Mouse (Mus musculus) mouse embryonic stem cell (cell line): ENCODE measurements around the gene Gm17949.

Experiments
- in situ Hi-C, 2 experiments: fragments of 300-500 bp; cut with MboI; formaldehyde crosslinking; loops; 1 replicate in 1 of 2; 3 replicates in 1 of 2; pipeline ENCODE4 v1.14.3; 2019 to 2020; ENCODE audit warnings: low sequenced_read_pairs in 2 of 2, low pct_unique_long_range_greater_than_20kb in 1 of 2, mixed read lengths in 1 of 2; ENCODE audit not compliant: unreplicated experiment in 1 of 2

Gm17949 gene

DNA sequence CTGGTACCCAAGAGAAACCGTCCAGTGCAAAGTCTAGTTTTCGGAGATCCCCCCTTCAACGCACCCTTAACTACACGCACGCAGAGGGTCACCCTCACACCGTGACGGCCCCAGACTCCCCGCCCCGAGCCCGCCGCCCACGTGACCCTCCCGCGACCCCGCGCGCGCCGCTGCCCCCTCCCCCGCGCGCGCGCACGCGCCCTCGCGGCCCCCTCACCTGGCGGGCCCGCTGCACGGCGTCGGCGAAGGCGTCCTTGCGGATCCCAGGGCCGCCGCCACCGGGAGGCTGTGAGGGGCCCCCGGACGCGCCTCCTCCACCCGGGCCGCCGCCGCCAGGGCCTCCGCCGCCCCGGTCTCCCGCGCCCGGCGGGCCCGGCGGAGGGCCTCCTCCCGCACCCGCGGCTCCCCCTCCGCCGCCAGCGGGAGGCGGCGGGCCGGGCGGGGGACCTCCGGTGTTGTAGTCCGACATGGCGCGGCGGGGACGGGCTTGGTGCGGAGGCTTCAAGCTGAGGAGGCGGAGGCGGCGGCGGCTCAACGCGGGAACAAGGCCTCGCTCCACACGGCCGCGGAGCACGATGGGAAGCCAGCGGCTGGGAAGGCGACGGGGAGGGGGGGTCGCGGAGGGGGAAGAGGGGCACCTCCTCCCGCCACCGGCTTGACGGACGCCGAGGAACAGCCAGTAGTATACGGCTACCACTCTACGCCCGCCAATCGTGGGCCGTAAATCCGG is 19.8 kb downstream of the Gm17949 start, which contains the start of gene Khsrp:
TSS of gene Khsrp (minus strand) at position 592 of the 730 bp plus-strand sequence.
- in situ Hi-C loops = no loop called here

DNA sequence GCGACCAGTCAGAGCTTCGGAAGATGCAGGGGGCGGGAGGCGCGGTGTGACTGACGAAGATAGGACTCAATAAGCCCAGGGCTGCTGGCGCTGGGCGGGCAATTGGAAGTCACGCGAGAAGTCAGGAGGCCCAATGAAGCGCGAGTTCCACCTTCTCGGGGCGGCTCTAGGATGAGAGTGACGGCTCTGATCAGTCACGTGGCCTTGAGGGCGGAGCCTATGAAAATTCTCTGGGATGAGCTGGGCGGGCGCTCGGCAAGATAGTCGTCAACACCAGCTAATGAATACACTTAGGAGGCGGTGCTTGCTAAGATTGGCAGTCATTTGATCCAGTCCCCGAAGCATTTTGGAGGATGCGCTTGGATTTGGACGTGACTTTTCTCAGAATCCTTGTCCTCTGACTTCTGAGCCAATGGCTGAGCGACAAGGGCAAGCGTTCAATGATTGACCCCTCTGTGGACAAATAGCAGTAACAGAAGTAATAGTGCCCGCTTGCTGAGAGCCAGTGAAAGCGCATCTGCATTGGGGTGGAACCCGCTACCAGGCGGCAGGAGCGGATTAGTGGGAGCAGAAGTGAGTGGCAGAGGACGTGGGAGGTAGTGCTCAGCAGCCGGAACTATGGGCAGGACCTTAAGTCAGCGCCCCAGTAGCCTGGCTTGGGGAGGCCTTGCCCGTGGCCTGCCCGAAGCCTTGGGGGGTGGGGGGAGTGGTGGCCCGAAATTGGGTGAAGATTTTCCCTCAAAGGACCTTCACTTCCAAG is 20.6 kb downstream of the Gm17949 start:
- in situ Hi-C loops = no loop called here

DNA sequence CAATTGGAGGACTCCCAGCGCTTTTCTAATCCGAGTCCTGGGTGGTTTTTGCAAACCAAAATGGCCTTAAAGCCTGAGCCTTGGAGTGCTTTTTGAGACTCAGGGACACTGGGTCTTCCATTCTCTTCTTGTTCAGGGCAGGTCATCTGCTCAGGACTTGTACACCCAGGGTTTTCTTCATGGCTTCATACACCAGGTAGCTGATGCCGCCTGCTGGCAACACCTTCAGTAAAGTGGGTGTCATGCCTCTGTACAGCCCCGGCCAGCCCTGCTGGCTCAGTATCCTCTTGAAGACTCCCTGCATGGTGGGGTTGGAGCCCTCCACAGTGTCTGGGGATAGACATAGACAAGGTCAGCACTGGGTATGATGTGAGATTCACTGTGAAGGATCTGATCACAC is 21.6 kb downstream of the Gm17949 start:
- in situ Hi-C loops = no loop called here

DNA sequence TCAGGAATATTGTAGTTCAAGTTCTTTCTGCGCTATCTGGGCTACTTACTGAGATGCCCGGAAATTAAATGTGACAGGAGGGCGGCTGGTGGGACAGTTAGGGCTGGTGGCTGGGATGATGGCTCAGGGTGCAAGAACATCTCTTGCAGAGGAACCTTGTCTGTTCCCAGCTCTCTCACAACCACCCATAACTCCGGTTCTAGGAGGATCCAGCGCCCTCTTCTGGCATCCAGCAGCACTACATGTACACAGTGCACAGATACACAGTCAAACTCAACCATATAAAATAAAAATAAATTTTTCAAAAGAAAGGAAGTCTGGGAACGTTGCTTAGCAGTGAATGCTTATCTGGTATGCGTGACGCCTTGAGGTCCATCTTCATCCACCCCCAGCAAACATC is 27.7 kb downstream of the Gm17949 start:
- in situ Hi-C loops = no loop called here

DNA sequence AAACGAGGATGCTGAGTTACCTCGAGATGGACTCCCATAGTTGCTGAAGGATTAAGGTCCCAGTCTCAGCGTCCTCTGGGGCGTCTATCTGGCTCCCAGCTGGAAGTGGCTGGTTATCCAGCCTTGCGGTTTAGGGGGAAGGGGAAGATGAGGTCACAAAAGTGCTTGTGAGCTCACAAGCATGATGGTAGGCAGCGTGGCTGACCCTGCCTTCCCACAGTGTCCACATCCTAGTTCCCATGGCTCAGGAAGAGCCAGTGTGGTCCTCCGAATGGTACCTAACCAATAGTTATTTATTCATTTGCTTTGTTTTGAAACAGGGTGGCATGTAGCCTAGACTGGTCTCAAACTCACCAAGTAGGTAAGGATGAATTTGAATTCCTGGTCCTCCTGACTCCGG is 30.3 kb downstream of the Gm17949 start, which contains the start of gene Slc25a41:
TSS of gene Slc25a41 (minus strand) at position 101 of the 400 bp plus-strand sequence.
- in situ Hi-C loops = no loop called here

DNA sequence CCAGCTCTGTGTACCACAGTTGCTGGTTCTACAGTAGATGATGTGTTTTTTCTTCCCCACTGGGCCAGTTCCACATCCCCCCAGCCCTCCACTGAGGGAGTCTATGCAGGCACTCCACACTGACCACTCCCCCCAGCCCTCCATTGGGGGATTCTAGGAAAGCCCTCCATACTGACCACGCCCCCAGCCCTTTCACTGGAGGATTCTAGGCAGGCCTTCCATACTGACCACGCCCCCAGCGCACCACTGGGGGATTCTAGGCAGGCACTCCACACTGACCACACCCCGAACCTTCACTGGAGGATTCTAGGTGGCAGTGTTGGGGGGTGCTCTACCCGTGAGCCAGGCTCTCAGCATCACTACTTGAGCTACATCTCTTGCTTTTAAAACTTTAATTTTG is 36.1 kb downstream of the Gm17949 start:
- in situ Hi-C loops = no loop called here

DNA sequence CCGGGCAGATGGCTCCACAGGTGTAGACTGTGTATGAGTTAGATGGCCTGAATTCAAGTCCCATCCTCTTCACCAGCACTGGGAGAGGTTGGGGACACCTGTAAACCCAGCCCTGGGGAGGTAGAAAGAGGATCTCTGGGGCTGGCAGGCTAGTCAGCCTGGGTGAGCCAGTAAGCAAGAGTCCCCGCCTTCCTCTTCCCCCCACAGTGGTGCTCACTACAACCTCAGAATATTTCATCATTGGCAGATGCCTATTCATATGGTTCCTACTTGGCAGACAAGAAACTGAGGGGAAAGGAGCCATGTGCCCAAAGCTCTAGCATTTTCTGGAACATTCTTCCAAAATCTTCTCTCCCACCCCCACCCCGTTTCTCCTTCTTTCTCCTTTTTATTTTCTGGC is 37.5 kb downstream of the Gm17949 start:
- in situ Hi-C loops = no loop called here

DNA sequence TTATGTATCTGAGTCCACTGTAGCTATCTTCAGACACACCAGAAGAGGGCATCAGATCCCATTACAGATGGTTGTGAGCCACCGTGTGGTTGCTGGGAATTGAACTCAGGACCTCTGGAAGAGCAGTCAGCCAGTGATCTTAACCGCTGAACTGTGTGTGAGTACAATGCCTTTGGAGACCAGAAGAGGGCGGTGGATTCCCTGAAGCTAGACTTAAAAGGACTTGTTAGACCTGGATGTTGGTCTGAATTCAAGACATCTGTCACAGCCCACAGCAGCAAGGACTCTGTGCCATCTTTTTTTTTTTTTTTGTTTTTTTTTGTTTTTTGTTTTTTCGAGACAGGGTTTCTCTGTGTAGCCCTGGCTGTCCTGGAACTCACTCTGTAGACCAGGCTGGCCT is 40.4 kb downstream of the Gm17949 start:
- in situ Hi-C loops = loop anchor here in 1 of 2 experiments (10.0 kb wide), 1 partner anchor 113 kb away; no protein-coding TSS in a partner anchor

DNA sequence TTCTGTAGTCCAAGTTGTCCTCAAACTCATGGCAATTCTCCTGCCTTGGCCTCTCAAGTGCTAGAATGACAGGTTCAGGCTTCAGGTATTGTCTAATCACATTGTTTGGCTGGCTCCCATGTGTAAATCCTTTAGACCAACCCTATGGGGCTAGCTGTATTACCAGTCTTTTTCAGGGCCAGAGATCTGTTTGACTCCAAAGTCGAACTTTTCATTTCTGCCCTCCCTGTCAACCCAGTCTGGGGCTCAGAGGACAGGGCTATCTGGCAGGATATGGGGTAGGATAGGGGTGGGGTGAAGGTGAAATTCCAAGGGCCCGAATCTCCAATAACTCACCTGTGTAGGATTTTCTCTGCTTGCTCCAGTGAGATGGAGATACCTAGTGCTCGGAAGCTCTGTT is 45.0 kb downstream of the Gm17949 start:
- in situ Hi-C loops = loop anchor here in 1 of 2 experiments (10.0 kb wide), 1 partner anchor 109 kb away; no protein-coding TSS in a partner anchor

DNA sequence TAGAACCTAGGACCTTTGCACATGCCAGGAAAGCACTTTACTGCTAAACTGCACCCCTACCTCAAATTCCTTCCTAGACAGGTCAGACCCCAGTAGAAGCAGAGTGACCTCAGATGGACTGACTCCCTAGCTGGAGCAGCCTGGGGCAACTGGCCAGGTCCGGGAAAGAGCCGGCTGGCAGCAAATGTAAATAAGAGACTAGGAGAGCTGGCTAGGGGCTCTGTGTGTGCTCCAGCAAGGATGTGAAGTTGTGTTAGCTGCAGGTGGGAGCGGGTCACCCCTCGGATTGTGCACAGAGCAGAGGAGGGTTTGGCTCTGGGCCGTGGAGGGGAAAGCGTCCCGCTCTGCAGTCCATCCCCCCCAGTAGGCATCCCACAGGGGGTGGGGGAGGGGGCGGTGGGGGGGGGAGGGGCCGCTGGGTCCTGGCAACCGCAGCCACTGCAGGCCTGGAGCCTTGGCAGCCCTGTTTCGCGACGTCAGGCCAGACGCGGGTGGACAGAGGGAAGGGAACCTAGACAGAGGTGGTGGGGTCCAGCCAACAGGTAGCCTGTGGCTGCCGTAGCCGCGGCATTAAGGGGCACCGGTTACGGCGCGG is 47.7 kb downstream of the Gm17949 start, which contains the start of gene Crb3:
TSS of gene Crb3 (plus strand) at position 215 of the 595 bp plus-strand sequence.
- in situ Hi-C loops = loop anchor here in 1 of 2 experiments (10.0 kb wide), 1 partner anchor 106 kb away; no protein-coding TSS in a partner anchor

DNA sequence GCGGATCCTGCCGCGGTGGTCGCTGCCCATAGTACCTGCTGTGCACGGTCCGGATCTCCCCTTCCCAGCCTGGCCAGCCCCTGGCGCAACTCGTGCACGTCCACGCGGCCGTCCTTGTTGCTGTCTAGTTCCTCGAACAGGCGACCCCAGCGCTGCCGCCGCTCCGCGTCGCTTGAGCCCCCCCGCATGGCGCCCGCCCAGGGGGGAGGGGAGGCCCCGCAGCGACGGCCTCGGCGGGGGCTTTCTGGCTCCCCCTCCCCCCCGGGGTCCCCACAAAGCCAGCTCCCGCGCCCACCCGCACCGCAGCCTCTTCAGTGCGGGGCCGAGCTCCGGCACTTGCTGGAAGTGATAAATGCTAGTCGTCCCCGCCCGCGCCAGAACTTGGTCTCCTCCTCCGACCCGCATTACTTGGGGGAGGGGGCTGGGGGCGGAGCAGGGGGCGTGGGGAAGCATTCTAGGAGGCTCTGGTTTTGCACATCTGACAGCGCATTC is 48.3 kb downstream of the Gm17949 start, which contains the start of gene Slc25a23:
TSS of gene Slc25a23 (minus strand) at position 378 of the 492 bp plus-strand sequence.
- in situ Hi-C loops = loop anchor here in 1 of 2 experiments (10.0 kb wide), 1 partner anchor 105 kb away; no protein-coding TSS in a partner anchor

DNA sequence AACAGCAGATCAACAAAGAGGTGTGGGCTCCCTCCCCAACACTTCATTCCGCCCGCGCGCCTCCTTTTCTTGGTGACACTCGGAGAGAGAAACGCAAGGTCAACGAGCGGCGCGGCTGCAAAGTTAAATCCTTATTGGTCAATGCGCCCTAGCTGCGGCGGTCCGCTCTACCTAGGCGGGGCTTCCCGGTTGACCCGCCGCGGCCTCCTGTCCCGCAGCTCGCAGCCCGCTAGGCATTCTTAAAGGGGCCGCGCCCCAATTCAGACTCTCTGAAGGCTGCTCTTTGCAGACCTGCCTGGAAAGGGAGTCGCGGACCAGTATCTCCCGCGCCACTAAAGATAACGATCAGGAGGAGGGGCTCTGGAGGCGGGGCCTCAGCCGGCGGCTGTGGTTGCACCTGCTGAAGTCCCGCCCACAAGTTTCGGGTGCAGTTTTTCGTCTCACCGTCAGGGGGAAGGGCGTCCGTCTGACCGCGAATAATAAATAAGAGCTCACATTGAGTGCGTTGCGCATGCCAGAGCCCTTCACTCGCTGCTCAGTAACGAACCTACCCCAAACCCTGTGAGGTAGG is 49.0 kb downstream of the Gm17949 start:
- in situ Hi-C loops = no loop called here

DNA sequence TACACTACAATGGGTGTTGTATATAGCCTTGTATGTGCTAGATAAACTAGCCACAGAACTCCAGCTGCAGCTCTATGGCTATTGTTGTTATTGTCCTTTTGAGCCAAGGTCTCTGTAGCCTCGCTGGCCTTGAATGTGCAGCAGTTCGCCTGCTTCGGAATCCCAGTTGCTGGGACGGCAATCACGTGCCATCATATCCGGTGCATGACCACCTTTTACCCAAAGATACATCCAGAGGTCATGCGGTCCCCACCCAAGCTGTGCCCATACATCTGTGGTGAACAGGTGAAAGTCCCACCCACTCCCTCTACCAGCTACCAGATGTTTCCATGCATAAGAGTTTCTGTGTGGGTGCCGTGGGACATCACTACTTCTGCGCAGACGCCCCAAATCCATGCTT is 49.8 kb downstream of the Gm17949 start:
- in situ Hi-C loops = no loop called here

DNA sequence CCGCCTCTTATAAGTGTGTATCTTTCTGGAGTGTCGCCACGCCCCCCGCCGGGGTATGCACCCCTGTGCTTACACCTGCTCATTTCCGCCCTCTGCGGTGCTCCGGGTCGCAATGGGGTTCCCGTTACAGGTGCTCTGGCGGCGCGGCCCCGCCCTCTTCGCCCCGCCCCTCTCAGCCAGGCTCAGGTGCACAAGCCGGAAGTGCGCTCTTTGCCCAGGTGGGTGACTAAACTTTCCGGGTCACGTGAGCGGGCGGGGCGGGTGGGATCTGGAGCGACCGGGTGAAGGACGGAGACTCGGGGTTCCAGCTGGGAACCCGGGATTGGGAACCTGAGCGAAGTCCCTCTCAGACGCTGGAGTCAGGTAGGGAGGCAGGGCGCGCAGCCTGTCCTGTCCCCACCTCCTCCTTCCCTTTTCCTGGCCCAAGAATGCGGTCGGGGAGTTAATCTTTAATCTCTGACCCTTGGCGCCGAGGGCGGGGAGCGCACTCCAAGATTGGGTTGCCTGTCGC is 50.8 kb downstream of the Gm17949 start:
- in situ Hi-C loops = no loop called here

DNA sequence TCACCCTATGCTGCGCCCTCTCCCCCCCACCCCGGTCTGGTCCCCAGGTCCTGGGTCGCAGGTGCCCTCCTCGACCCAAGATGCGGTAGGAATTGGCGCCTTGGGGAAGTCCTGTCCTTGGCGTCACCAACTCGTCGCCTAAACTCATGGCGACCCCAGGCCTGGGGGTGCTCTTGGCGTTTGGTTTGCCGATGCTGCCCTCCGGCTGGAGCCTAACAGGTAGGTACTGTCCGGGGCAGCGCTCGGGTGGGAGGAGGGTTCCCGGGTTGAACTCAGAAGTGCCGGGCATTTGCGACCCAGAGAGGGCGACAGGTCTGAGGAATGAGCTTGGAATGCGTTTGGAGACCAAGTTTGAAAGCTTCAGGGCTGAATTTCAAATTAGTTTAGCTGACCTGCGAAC is 51.3 kb downstream of the Gm17949 start:
- in situ Hi-C loops = no loop called here

DNA sequence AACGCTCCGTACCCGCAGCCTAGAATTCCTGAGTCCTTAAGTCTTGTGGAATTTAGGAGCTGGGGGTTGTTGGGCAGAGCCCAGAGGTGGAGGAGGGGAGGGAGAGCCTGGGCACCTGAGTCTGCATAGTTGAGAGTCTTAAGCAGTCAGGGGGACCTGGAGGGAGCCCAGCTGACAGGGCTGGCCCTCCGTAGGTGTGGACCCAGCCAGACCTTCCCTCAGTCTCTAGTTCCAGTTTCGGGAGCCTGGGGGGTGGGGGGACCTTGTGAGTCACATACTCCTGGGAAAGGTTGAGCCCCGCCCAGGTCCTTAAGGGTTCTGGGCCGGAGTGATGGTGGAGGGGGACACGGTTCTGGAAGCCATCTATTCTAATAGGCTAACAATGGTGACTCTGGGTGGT is 51.8 kb downstream of the Gm17949 start:
- in situ Hi-C loops = no loop called here

DNA sequence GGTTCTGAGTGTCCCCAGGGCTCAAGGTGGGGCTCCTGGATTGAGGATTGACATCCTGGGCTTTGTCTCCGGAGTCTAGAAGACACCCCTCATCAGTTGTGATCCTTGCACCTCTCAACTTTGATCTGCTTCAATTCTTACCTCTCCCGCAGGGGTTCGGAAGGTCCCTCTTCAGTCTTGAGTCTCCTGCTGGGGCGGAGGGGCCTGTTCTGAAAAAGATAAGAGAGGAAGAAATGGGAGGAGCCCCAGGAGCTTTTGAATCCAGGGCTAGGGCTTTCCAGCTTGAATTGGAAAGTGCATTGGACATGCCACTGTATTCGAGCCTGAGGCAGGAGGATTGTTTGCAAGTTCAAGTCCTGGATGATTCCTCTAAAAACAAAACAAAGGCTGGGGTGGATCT is 55.6 kb downstream of the Gm17949 start:
- in situ Hi-C loops = no loop called here

DNA sequence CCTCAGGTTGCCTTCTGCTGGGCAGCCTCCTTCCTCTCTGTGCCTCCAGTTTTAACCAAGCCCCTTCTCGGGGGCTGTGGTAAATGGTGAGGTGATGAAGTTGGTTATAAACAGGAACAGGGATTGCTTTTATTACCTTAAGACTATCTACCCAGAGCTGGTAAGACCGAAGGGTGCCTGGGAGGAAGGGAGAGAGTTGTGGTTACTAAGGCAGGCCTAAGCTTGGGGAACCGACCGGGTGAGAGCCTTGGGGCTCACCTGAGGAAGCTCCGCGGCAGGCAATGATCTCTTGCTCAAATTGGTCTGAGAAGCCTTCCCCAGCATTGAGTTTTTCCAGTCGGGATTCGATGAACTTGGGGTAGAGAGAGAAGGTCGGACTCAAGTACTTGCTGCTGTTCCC is 59.0 kb downstream of the Gm17949 start:
- in situ Hi-C loops = no loop called here
